Mouse (Mus musculus): ENCODE data around the gene Pax6.

Pax6 gene

DNA sequence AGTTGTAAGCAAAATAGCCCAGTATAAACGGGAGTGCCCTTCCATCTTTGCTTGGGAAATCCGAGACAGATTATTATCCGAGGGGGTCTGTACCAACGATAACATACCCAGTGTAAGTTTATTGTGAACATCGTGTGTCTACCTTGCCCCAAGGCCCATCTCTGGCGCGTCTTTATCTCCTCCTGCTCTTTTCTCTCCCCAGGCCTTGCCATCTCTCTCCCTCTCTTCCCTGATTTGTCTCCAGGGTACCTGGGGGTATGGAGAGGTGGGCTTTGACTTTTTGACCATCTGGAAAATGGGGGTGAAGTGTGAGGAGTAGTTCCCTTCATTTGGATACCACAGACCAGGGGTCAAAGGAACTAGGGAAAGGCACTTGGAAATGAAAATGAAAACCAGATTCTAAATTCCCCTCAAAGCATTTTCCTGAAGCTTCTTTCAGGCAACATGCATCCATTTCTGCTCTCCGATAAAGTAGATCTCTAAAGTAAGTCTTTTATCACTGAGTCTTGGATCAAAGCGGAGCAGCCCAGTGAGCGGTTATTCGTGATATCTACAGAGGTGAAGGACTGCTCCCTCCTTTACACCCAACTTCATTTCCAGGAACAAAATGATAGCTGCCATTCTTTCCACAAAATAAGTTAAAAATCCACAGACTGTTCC is 16.4 kb downstream of the Pax6 start:
- no peak for DNase-seq

DNA sequence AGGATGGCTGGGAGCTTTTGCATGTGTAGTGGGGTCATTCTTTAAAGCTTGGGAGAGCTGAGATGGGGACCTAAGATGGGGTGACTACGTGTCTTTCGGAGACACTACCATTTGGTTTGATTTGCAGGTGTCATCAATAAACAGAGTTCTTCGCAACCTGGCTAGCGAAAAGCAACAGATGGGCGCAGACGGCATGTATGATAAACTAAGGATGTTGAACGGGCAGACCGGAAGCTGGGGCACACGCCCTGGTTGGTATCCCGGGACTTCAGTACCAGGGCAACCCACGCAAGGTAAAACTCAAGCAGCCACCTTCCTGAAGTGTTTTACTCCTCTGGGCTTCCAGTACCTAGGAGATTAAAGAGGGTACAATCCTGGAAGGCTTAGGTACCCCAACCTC is 17.0 kb downstream of the Pax6 start:
- no peak for DNase-seq

DNA sequence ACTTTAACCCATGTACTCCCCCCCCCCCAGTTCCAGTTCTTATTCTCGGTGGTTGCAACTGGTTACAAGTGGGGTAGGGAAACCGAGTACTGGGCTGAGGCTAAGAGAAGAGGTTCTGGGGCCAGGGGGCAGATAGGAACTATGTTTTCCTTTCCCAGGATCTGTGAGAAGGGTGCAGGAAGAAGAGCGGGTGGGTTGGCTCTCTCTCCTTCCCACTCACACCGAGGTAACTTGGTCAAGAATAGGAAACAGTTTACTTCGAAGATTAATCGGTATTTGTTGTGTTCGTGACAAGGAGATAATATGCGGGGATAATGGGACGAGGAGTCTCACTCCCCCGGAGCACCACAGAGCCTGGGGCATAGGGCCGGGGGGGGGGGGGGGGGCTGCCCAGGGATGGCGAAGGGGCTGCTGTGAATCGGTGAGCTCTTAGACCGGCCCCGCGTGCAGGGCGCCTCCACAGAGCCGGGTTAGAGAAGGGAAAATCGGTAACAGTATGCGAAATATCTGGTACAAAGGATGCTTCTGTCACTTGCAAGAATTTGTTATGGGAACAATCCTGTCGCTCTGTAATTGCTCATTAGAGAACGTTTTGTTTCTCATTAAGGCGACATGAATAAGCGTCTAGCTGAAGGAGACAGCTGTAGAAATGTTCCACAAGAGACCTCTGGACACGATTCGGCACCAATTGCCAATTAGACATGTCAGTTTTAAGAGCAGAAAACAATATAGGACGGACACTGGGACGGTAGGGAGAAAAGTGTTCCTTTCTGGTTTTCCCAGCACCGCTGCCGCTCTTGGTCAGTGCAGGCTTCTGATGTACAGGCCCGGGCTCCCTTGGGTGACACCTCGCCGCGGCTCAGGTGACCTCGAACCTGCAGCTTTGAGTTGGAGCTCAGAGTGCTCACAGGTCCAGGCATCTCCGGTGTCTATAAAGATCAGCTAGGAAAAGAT is 17.9 kb downstream of the Pax6 start:
- DNase-seq = no peak

DNA sequence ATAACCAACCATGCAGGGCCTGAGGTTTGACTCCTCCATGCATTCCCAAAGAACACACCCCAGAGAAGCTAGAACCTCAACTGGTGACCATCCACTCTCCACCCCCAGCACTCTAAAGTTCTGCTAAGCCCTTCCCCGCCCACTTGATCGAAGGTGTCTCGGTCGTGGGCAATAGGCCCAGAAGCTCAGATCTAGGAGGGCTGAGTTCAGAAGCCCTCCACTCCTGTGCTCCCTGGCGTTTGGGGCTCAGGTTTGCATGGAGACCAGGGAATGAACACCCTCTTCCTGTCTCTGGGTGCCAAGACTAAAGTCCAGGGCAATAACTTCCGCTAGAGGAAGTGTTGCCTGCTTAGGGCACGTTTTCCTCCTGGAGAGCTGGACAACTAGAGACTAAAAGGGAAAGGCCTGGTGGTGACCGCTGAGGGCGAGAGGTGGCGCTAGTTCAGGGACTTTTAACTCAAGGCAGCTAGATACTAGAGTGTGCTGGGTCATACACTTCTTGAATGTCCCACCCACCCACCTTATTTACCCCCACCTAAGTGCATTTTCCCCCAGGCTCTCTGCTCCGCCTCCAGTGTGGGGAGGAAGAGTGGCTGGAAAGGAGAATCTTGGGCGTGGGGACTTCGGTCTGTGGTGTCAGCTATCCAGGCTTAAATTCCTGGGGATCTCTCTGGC is 18.8 kb downstream of the Pax6 start:
- DNase-seq = no peak

DNA sequence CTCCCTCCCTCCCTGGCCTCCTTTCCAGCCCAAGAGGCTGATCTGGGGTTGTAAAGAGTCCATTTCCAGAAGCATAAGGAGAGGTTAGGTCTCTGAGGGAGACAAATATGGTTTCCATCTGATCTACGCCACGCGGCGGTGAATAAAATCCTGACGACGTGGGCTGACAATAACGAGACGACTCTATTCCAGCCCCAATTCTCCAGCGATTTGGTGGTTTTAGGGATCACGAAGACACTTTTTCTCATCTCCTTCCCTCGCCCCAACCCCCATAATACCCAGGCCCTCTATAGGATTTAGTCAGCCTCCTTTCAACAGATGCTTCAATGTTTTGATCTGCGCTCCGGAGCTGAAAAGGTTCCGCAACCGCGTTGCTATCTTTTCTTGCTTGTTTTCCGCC is 19.3 kb downstream of the Pax6 start:
- no peak for DNase-seq

DNA sequence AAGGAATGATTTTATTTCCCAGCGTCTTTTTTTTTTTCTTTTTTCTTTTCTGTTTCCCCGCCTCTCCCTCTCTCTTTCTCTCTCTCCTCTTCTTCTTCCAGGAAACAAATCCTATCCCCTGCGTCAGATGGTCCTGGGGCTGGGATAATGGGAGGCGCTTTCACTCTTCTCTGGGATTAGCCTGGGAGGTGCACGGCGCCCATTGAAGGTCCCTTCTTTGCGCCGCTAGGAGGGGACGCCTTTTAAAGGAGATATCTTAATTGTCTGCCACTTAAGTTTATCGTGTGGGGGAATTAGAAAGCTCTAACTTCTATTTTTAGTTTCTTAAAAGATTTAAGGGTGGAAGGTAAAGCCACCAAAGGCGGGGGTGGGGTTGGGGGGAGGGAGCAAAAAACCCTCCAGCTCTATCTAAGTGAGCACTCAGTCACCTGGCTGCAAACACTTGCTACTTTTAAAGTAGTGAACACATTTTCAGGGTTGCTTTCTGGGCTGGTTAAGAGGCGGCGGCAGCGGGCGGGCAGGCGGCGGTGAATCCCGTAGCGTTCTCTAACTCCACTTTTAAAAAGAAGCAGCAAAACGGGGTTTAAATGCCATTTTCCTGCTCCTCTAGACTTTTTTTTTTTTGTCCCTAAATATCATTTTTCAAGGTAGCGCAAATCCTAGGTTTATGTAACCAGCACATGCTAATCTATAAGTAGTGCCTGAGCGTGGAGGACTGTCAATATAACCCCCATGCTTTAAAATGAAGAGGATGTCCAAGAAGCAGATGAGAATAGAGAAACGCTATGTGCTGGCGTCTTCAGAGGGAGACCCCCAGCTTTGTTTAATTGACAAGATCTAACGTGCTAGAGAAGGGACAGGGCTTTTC is 20.0 kb downstream of the Pax6 start:
- DNase-seq = no peak

DNA sequence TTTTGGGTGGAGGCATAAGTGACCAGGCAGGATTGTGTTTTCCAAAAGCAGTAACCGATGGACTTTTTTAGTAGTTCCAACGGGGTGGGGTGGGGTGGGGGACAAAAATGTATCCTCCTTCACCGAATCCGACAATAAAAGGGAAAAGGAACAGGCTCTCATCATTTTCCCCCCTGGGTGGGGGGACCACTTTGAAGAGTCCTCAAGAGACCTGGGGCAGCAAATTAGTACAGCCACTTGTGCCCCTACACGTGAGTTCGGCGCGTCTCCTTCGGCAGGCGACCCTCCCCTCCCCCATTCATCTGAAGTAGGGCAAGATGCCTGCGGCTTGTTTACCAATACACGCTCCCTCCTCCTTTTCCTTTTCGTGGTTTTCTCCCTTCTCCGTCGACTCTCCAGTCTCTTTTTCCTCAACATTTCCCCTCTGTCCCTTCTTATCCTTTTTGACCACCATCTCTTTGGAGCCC is 20.6 kb downstream of the Pax6 start:
- no peak for DNase-seq

DNA sequence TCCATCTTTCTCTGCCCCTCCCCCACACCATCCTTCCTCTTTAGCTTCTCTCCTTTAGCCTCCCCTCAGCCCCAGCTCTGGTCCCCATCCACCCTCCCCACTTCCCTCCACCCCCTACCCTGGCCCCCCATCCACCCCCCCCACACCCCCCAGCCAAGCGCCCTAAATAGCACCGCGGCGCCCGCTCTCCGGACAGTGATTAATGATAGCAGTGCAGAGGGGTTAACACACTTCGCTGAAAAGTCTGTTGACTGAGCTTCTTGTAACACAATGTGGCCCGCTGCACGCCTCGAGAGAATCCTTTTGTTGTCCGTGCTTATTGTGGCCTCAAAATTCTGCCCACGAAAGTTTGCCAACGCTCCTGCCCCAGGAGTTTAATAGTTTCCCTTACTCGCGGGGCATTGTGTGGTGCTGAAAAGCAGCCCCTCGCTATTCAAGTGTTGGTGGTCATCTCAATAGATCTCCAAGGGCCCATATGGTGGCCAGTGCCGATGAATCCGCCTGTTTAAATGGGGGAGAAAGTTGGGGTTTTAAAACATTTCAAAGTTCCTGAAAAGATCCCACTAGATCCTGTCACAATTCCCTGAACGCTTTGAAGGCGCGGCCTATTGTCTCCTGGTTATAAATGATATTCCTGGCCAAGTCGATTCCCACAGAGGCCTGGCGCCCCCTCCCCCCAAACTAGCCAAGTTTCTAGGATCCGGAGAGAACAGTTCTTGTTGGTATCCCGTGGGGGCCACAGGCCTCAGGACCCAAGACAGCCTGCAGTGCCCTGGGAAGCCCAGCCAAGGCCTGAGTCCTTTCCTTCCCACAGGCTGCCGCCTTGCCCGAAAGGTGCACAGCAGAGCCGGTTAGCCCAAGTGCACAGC is 21.3 kb downstream of the Pax6 start:
- no peak for DNase-seq

DNA sequence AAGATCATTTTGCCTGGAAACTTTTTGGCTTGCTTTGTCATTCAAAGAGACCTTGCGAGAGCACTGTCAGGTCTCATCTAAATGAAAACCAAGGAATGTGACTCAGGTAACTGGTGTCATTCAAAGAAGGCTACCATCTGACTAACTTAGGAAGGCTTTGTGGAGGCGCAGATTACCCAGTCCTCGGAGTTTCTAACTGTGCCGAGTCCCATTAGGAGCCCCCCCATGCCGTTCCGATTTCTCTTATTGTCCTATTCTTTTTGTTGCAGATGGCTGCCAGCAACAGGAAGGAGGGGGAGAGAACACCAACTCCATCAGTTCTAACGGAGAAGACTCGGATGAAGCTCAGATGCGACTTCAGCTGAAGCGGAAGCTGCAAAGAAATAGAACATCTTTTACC is 22.6 kb downstream of the Pax6 start:
- DNase-seq = no peak

DNA sequence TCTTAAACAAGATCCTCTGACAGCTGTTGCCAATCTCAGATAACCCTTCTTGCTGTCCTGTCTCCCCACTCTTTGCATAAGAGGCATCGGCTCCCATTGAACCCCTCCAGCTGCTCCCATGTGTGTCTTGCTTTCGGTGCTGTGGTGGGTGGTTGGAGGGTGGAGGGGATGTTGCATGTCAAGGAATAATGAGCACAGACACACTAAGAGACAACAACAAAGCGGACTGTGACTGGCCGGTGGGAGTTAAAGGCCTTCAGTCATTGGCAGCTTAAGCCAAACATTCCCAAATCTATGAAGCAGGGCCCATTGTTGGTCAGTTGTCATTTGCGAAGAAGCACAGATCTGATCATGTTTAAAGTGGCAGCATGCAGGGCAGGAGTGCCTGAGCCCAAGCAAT is 29.0 kb downstream of the Pax6 start:
- no peak for DNase-seq

DNA sequence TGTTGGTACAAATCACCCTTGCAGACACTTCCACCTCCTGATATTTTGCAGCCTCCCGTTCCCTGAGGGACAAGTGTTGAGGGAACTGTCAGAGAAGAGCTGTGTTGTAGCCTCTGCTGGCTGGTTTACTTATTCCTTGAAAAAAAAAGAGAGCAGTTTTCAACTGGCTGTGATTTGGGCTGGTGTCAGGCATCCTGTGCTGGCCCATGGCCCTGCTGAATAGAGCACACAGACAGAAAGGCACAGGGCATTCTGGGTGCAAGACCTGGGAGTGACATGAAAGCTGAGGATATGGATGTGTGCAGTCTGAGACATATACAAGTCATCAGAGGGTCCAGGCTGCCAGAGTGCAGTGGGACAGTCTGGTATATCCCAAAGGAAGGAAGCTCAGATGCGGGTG is 29.9 kb downstream of the Pax6 start:
- no peak for DNase-seq

DNA sequence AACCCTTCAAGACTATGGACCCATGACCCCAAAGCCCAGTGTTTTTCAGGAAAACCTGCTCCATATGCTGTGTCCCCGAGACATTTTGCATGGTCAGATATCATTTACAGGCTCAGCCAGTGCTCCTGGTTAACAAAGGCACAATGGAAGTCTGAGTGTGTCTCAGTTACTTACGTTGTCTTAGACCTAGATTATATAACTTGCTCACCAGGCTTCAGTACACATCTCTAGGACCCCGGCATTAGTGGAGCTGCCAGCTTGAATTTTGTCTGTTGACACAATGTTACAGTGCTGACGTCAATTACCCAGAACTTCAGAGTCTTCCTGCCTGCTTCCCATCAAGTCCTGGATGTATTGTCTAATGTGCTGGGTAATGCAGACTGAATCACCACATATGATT is 33.1 kb downstream of the Pax6 start:
- no peak for DNase-seq

DNA sequence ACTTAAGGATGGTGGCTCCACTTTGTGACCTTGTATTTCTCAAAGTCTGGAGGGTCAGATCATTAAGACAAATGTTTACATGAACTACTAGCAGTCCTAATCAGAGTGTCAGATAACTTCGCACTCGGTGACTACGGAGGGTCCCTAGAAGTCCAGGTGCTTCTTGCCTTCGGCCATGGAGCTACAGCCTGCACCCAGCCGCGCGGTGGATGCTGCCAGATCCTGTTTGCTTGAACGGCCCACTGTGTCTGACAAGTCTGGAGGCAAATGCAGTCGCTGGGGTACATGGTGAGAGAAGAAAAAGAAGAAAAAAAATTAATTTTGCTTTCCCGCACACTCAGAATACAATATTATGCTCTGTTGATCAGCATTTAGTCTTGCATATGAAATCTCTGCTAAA is 33.9 kb downstream of the Pax6 start:
- DNase-seq = no peak

DNA sequence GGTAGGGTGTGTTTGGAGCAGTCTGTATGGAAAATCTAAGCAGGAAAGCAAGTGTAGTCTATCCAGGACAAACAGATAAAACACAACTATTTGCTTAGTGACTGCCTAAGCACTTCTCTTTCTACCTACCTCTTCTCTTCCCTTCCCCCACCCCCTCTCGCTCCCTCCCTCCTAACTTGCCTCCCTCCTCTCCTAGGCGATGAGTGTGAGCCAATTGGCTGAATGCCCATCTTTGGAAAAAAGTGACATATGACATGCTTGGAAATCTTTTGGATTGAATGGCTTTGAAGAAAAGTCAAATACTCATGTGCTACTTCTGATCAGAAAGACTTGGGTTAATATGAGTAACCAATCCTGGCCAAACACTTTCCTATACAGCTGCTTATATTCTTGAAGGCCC is 36.6 kb downstream of the Pax6 start:
- no peak for DNase-seq

DNA sequence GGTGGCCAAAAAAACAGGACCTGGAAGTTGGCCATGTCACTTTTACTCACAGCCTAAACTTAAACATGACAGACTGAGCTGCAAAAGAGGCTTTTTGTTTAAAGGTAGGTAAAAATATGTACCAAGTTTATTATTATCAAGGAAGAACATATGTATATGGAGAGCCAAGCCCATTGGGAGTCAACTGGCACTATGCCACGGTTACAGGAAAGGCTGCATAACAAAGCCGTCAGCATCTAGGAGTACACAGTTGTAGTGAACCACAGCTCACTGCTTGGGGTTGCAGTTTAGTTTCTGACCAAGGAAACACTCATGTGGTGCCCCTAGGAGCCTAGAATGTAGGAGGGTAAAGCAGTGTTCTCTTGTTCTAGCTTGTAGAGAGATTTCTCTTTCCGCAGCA is 40.4 kb downstream of the Pax6 start:
- no peak for DNase-seq

DNA sequence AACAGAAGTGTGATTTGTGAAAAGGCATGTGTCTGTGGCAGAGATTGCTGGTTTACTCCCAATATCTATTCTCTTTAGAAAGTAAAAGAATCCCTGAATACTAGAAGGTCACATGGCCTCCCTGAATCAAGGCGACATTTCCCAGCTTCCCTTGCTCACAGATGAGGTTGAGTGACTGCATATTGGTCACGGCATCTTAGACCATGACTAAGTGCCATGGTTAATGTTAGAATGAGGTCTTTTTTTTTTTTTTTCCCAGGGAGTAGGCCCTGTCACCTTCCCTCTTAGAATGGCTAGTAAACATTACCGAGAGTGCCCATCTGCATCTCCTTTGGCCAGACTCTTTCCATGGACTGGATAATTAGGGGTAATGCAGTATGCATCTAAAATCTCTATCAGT is 41.8 kb downstream of the Pax6 start:
- DNase-seq = no peak

DNA sequence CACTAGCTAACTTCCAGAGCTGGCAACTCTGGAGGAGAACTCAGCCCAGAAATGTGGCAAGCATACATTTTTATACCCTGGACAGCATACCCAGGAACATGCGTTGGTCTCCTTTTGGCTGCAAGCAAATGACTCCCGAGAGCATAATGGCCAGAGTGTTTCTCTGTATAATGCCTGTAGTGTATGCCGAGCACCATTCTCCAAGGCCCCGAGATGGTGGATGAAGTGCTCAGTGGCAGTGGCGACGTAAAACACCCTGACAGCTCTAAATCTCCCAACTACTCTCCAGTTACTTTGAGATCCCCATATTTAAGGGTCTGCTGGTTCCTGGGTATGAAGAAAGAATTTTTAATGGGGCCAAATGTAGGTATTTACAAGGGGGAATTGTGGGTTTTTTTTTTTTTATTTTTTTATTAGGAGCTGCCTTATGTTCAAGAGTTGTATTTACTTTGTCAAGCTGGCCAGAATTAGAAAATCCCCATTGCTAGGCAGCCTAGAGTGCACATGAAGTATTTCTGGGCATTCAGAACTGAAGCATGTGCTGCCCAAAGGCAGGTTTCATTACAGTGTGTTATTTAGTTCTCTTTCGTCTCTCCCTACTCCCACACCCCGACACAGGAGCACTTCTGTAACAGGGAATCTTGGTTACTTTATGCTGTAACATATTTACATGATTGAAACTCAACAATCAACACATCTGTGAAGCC is 46.9 kb downstream of the Pax6 start:
- no peak for DNase-seq

DNA sequence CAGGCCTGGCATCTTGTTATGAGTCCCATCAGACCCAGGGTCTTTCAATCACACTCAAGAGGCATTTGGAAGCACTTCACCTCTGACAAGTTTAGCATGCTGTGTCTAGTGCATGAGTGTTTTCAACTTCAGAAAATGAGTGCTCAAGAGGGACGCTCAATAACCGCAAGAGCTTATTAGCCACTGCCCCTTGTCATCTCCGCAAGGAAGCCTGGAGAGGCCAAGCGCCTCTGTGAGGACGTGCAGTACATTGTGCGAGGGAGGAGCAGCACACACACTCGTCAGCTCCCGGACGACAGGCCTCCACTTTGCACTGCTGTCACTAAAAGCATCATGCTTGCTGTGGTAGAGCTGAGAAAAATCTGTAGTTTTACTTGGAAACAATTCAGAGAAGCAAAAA is 58.0 kb downstream of the Pax6 start:
- DNase-seq = no peak

DNA sequence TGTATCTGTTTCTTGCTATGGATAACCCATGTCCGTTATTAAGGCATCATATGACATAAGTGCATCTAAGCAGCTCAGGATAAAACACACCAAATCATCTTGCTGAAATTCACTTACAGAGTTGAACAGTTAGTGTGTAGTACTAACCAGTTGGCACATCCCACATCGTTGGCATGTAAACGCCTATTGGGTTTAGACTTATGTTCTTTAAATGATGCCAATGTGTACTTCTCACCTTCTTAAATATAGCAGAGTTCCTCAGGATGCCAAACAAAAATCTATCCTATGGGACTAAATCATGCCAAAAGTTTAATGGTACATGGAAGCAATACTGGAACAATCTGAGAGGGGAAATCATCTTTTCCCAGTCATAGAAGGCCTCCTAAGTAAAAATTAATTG is 62.0 kb downstream of the Pax6 start:
- no peak for DNase-seq

DNA sequence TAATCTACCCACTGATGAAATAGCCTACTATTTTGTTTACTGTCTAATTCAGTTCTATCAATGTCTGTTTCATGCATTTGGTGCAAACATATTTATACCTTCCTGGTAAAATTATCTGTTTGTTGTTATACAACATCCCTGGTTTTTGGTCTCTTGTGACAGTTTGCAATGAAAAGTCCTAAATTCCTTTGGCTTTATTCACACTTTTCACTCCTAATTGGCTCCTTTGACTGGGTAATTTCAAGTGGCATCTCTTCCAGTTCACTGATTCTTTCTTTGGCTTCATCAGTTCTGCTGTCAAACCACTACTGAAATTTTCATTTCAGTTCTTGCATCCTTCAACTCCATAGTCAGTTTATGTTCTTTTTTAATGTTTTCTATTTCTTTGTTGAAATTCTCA is 67.5 kb downstream of the Pax6 start:
- no peak for DNase-seq

DNA sequence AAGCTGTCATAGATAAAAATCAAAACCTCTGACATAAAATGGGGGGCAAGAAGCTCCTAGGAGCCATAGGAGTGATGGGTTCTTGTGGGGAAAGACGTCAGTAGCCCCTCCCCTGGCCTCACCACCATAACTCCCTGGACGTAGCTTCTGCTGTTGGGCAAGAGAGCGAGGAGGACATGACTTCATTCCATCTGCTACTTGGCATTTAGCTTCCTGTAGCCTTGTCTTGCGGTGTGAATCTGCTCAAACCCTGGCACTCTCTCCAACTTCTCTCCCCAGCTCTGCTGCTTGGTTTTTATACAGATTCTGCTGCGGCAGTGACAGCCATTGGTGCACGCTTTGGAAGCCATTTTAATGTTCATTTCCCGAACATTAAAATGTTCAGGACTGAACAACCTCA is 78.2 kb downstream of the Pax6 start:
- no peak for DNase-seq
